Mouse (Mus musculus) stomach, postnatal 0 days (tissue): ENCODE measurements around the gene Gbp4.

Experiments
- CTCF ChIP-seq: IDR thresholded peaks from 2 replicates; pipeline ENCODE4 v1.5.1; 2016; ENCODE audit warnings: antibody characterized with exemption, low read depth, mild to moderate bottlenecking, moderate library complexity
- EP300 ChIP-seq: optimal IDR thresholded peaks from 2 replicates; pipeline ENCODE3; 2016; ENCODE audit warnings: antibody characterized with exemption

- TF ChIP-seq CTCF (no peak), EP300 (no peak)
These were observed 24.7 kb downstream of the Gbp4 start for GRCm38 (mm10) chr5:105114696-105115095.
